Mouse (Mus musculus): ENCODE results near the gene Ppp1r35.

GRCm38 (mm10) chr5:137775587-137776290 is 2.9 kb upstream of the Ppp1r35 start:
- TF ChIP-seq EP300 (optimal IDR thresholded peaks at IDR 0.05) (no peak), CTCF (IDR thresholded peaks at IDR 0.05; ENCODE audit: low read depth) (no peak)
